Mouse (Mus musculus) limb, embryonic 14.5 days (tissue): ENCODE measurements around the gene Ice2. TPM values are rescaled to one million over a fixed set of nuclear protein-coding genes. Genes with fewer than 3 reads are reported as not detected.

Experiments
- ATAC-seq: fragments of 200-750 bp; cut with Nextera tagmentation; 2 replicates; pipeline ENCODE4 v1.8.0; 2017; ENCODE audit warnings: low read depth, moderate number of reproducible peaks, moderate TSS enrichment; ENCODE audit not compliant: low FRiP score
- DNase-seq: peaks from one replicate; pipeline ENCODE4 v3.0.0-alpha.2; 2015; ENCODE audit warnings: low spot score
- H3K27ac ChIP-seq: fragments of 300-500 bp; sonication (generic); replicated peaks from 2 replicates; pipeline ENCODE4 v1.5.1; 2014; ENCODE audit warnings: low read depth, mild to moderate bottlenecking, low read length, moderate library complexity, mixed read lengths
- H3K27me3 ChIP-seq: fragments of 300-500 bp; sonication (generic); 2 replicates; pipeline ENCODE4 v1.6.1; 2014; ENCODE audit warnings: low read length, mixed read lengths; ENCODE audit not compliant: control insufficient read depth, insufficient read depth
- H3K36me3 ChIP-seq: fragments of 300-500 bp; sonication (generic); 2 replicates; pipeline ENCODE4 v1.6.1; 2014; ENCODE audit warnings: mild to moderate bottlenecking, low read length, moderate library complexity, mixed read lengths; ENCODE audit not compliant: control insufficient read depth, insufficient read depth
- H3K4me1 ChIP-seq: fragments of 300-500 bp; sonication (generic); 2 replicates; pipeline ENCODE4 v1.6.1; 2014; ENCODE audit warnings: antibody characterized with exemption, low read length, mixed read lengths; ENCODE audit not compliant: control insufficient read depth, insufficient read depth
- H3K4me2 ChIP-seq: fragments of 300-500 bp; sonication (generic); replicated peaks from 2 replicates; pipeline ENCODE4 v1.6.1; 2014; ENCODE audit warnings: low read depth, mild to moderate bottlenecking, low read length, moderate library complexity; ENCODE audit not compliant: severe bottlenecking
- H3K4me3 ChIP-seq: fragments of 300-500 bp; sonication (generic); replicated peaks from 2 replicates; pipeline ENCODE4 v1.5.1; 2014; ENCODE audit warnings: low read length
- H3K9ac ChIP-seq: fragments of 300-500 bp; sonication (generic); 2 replicates; pipeline ENCODE4 v1.6.1; 2014; ENCODE audit warnings: mild to moderate bottlenecking, low read depth, low read length, moderate library complexity; ENCODE audit not compliant: severe bottlenecking
- H3K9me3 ChIP-seq: fragments of 300-500 bp; sonication (generic); 2 replicates; pipeline ENCODE4 v1.6.1; 2016; ENCODE audit warnings: low read length; ENCODE audit not compliant: control insufficient read depth
- POLR2A ChIP-seq: fragments of 200-500 bp; IDR thresholded peaks from 2 replicates; pipeline ENCODE4 v1.8.0; 2012; ENCODE audit warnings: inconsistent platforms, mild to moderate bottlenecking, moderate library complexity, borderline replicate concordance; ENCODE audit not compliant: insufficient read depth, insufficient read length; ENCODE audit errors: extremely low read depth
- WGBS: fragments of 180-500 bp; shearing (Covaris S2); extraction: QIAGEN DNeasy Blood & Tissue Kit; methylation state at CpG from one replicate; pipeline ENCODE4 v1.1.7; 2014; 5-methylcytosine and 5-hydroxymethylcytosine counted together
- polyA plus RNA-seq, 2 experiments: library from polyadenylated mRNA; depleted of rRNA in 1 of 2; stranded (reverse) in 1 of 2; unstranded in 1 of 2; fragments of >200 nt; fragmentation: Nextera tagmentation in 1 of 2; extraction: Ambion mirVana in 1 of 2; gene quantifications; 2 replicates each; pipeline versions ENCODE4 v1.2.1 to v1.2.3; 2012 to 2014

Gene Ice2
- polyA plus RNA-seq (2012; rRNA removed) (12.0 and 13.7 TPM in 2 replicates), polyA plus RNA-seq (2014; fragmentation: Nextera tagmentation; extraction: Ambion mirVana) (15.8 and 16.7 TPM in 2 replicates)

DNA sequence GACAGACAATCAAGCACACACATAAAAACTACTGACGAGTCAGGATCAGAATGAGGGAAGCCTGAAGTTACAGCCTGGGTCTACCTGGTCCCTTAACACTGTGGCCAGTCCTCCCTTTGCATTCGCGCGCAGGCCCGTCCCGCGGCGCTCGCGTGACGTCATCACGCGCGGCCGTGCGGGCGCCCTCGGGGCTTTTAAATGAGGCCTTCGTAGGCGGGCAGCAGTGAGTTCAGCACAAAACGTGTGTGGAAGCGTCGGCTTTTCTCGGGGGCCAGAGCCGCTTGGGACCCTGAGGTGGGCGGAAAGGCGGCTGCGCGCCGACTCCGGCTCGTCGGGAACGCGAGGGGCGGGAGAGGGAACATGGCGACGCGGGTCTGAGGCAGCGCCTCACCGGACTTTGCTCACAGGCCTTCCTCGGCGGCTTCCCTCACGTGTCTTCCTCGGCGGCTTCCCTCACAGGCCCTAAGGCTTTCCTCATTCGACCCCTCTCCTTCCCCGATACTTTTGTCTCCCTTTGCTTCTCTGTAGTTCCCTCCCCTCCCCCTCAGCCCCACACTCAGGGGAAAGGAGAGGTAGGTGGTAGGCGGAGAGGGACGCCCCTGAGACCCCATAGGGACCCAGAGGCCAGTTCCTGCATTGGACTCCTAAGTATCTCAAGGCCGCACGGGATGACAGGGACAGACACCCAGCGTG lies at the start of gene Ice2:
Gene Ice2 (plus strand): TSS at position 147 of the 693 bp plus-strand sequence.
- WGBS, result 3% methylated on average over 44 of the region's 53 CpGs
- TF ChIP-seq POLR2A, result 0 out of 2 replicates have a peak, but pooled peaks have one; percentile 49

DNA sequence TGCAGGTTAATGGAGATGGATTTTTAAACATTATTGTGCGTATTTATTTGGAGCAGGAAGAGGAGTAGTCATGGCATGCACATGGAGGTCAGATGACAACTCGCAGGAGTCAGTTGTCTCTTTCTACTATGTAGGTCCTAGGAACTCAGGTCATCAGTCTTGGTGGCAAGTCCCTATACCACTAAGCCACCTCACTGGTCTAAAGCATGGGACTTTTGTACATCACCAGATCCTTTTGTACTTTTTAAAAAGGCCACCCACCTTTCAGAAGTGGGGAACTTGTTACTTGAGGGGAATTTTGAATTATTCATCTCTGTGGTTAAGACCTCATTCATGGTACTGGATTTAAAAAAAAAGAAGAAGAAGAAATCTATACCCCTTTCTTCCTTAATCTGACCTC lies 48.2 kb upstream of the Ice2 start:
- Histone ChIP-seq H3K36me3 (no peaks in the 10 kb centered on the region), H3K27ac (no peak overlapping the region), H3K4me1 (peaks cover 5% of the 10 kb centered on the region; the same call in 1 of the 2 replicates), H3K4me2 (no peak overlapping the region), H3K9me3 (no peaks in the 10 kb centered on the region), H3K4me3 (no peak overlapping the region), H3K9ac (no peak overlapping the region), H3K27me3 (peaks cover 34% of the 10 kb centered on the region)
- no peak for TF ChIP-seq POLR2A
- DNase-seq (no peak), ATAC-seq (no peak)
- 95% methylated on average over 2 of the region's 2 CpGs for WGBS

More for the DNA sequence above, at the start of gene Ice2:
- H3K9me3 ChIP-seq, result no peaks in the 10 kb centered on the region
- peak within 1 kb of the TSS; percentile 65 for H3K4me3 ChIP-seq
- H3K4me1 ChIP-seq, result peaks cover 5% of the 10 kb centered on the region
- H3K27ac ChIP-seq, result peak within 1 kb of the TSS; percentile 94
- H3K36me3 ChIP-seq, result peaks cover 2% of the 10 kb centered on the region; the same call in 1 of the 2 replicates
- H3K4me2 ChIP-seq, result peak within 1 kb of the TSS; percentile 86
- H3K9ac ChIP-seq, result peak within 1 kb of the TSS; percentile 94
- DNase-seq, result peak; percentile 54
- peak; percentile 93 for ATAC-seq
- no peaks in the 10 kb centered on the region for H3K27me3 ChIP-seq

DNA sequence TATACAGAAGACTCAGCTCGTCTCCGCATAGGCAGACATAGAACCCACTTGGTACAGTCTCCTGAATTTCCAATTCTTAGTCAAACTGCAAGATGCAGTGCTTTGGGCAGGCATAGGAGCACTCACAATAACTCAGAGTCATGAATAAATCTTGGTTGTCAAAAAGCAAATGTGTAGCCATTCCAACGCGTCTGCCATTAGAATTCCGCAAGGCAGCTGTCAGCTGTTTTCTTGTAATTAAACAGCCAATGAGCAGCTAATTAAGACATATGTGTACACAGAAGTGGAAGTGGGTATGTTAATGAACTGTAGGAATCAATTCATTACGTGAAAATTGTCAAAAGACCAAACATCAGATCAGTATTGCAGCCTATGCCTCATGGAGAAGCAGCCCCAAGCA lies 43.5 kb upstream of the Ice2 start:
- Histone ChIP-seq H3K27me3 (peaks cover 23% of the 10 kb centered on the region), H3K36me3 (no peaks in the 10 kb centered on the region), H3K4me2 (no peak overlapping the region), H3K27ac (no peak overlapping the region), H3K9me3 (no peaks in the 10 kb centered on the region), H3K9ac (no peak overlapping the region), H3K4me1 (no peaks in the 10 kb centered on the region), H3K4me3 (no peak overlapping the region)
- no peak for DNase-seq
- ATAC-seq, result no peak
- WGBS, result 77% methylated on average over 6 of the region's 6 CpGs
- no peak for TF ChIP-seq POLR2A

- 29% methylated on average over 3 of the region's 3 CpGs for WGBS
- Histone ChIP-seq H3K27ac (no peak overlapping the region), H3K36me3 (no peaks in the 10 kb centered on the region), H3K4me3 (no peak overlapping the region), H3K9ac (no peak overlapping the region), H3K9me3 (no peaks in the 10 kb centered on the region), H3K27me3 (0 out of 2 replicates have a peak, but pooled peaks cover 6% of the 10 kb centered on the region), H3K4me1 (no peaks in the 10 kb centered on the region), H3K4me2 (no peak overlapping the region)
- DNase-seq (peak; percentile 55), ATAC-seq (no peak)
- peak; percentile 45; the same call in 1 of the 2 replicates for TF ChIP-seq POLR2A
These were observed 39.9 kb upstream of the Ice2 start for GRCm38 (mm10) chr9:69357834-69358233.

DNA sequence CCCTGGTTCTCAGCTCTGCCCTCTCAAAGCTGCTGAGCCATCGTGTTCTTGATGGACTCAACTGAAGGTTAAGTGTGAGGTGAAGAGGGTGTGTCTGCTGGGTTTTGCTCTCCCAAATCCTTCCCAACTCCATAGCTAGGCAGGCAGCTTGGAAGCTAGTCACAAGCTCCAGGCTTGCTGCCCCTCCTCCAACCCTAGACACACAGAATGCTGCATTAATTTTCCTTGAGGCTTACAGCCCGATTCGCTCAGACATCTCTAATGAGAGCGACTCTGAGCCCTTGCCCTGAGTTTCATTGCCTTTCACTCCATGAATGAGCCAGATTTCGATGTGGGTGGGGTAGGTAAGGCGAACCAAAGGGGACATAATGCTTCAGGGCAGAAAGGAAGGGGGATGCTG lies 38.9 kb upstream of the Ice2 start:
- Histone ChIP-seq H3K27ac (no peak overlapping the region), H3K9me3 (no peaks in the 10 kb centered on the region), H3K27me3 (0 out of 2 replicates have a peak, but pooled peaks cover 6% of the 10 kb centered on the region), H3K36me3 (no peaks in the 10 kb centered on the region), H3K9ac (no peak overlapping the region), H3K4me1 (no peaks in the 10 kb centered on the region), H3K4me3 (no peak overlapping the region), H3K4me2 (no peak overlapping the region)
- TF ChIP-seq POLR2A, result no peak
- DNase-seq, result no peak
- WGBS, result 56% methylated on average over 6 of the region's 6 CpGs
- ATAC-seq, result no peak
